Mouse (Mus musculus) megakaryocyte, embryonic 14.5 days (primary cell): Measurements from ENCODE around the gene 2310061I04Rik. TPM values are rescaled to one million over a fixed set of nuclear protein-coding genes. Genes with fewer than 3 reads are reported as not detected.

ENCODE experiments used
- H3K27me3 ChIP-seq: replicated peaks from 2 replicates; pipeline ENCODE3; 2012; ENCODE audit warnings: inconsistent platforms
- H3K36me3 ChIP-seq: replicated peaks from 2 replicates; pipeline ENCODE3; 2012; ENCODE audit warnings: low read length, inconsistent platforms, mixed read lengths
- H3K4me1 ChIP-seq: 2 replicates; pipeline ENCODE4 v1.6.1; 2012; ENCODE audit warnings: inconsistent platforms
- H3K4me3 ChIP-seq: replicated peaks from 2 replicates; pipeline ENCODE3; 2012; ENCODE audit warnings: moderate library complexity, mild to moderate bottlenecking, inconsistent platforms
- H3K9me3 ChIP-seq: 2 replicates; pipeline ENCODE4 v1.6.1; 2012; ENCODE audit warnings: inconsistent platforms
- FLI1 ChIP-seq: IDR thresholded peaks from 2 replicates; pipeline ENCODE4 v1.6.1; 2012; ENCODE audit warnings: low read length, inconsistent platforms, mixed read lengths
- GATA1 ChIP-seq: IDR thresholded peaks from 3 replicates; pipeline ENCODE4 v1.6.1; 2012; ENCODE audit warnings: mixed read lengths, low read length, inconsistent platforms, borderline replicate concordance
- polyA plus RNA-seq: library from polyadenylated mRNA; stranded (reverse); fragments of >175 nt; gene quantifications from 2 replicates; pipeline ENCODE4 v1.2.3, GENCODE M21; 2012; ENCODE audit warnings: low replicate concordance; ENCODE audit not compliant: insufficient read depth

Gene 2310061I04Rik
- polyA plus RNA-seq, 1 experiment, result 101 TPM

GRCm38 (mm10) chr17:35900636-35901035 lies 3.4 kb upstream of the 2310061I04Rik start:
- Histone ChIP-seq H3K4me3 (no peak overlapping the region), H3K36me3 (peaks cover 61% of the 10 kb centered on the region), H3K4me1 (peaks cover 75% of the 10 kb centered on the region), H3K9me3 (no peaks in the 10 kb centered on the region), H3K27me3 (no peaks in the 10 kb centered on the region)
- TF ChIP-seq GATA1 (no peak), FLI1 (no peak)

- TF ChIP-seq GATA1, result no peak
- no peak for TF ChIP-seq FLI1
- H3K4me1 ChIP-seq, result peaks cover 73% of the 10 kb centered on the region
These were observed 678 bp upstream of the 2310061I04Rik start for GRCm38 (mm10) chr17:35897644-35898573.

GRCm38 (mm10) chr17:35887725-35888124 lies 9.5 kb downstream of the 2310061I04Rik start:
- Histone ChIP-seq H3K36me3 (peaks cover 98% of the 10 kb centered on the region), H3K9me3 (no peaks in the 10 kb centered on the region), H3K4me3 (no peak overlapping the region), H3K27me3 (no peaks in the 10 kb centered on the region), H3K4me1 (peaks cover 20% of the 10 kb centered on the region; the same call in 1 of the 2 replicates)
- TF ChIP-seq GATA1 (no peak), FLI1 (no peak)

More at GRCm38 (mm10) chr17:35897644-35898573, 678 bp upstream of the 2310061I04Rik start:
- Histone ChIP-seq H3K9me3 (no peaks in the 10 kb centered on the region), H3K4me3 (peak overlapping the region; percentile 95), H3K27me3 (no peaks in the 10 kb centered on the region), H3K36me3 (peaks cover 61% of the 10 kb centered on the region)

GRCm38 (mm10) chr17:35883777-35884176 lies 13.5 kb downstream of the 2310061I04Rik start:
- no peaks in the 10 kb centered on the region for H3K9me3 ChIP-seq
- H3K4me1 ChIP-seq, result peaks cover 46% of the 10 kb centered on the region
- H3K27me3 ChIP-seq, result no peaks in the 10 kb centered on the region
- H3K36me3 ChIP-seq, result peaks cover 79% of the 10 kb centered on the region
- H3K4me3 ChIP-seq, result no peak overlapping the region
- TF ChIP-seq GATA1 (no peak), FLI1 (no peak)

GRCm38 (mm10) chr17:35882924-35883323 lies 14.3 kb downstream of the 2310061I04Rik start:
- no peaks in the 10 kb centered on the region for H3K9me3 ChIP-seq
- H3K4me1 ChIP-seq, result peaks cover 44% of the 10 kb centered on the region
- H3K4me3 ChIP-seq, result no peak overlapping the region
- no peaks in the 10 kb centered on the region for H3K27me3 ChIP-seq
- TF ChIP-seq FLI1 (no peak), GATA1 (no peak)
- peaks cover 70% of the 10 kb centered on the region for H3K36me3 ChIP-seq

GRCm38 (mm10) chr17:35879245-35880057 lies 17.8 kb downstream of the 2310061I04Rik start, which contains the start of gene Dhx16:
Dhx16 (plus strand) TSS chr17:35879819.
- H3K36me3 ChIP-seq, result peaks cover 62% of the 10 kb centered on the region
- H3K27me3 ChIP-seq, result no peaks in the 10 kb centered on the region
- peaks cover 39% of the 10 kb centered on the region for H3K4me1 ChIP-seq
- H3K4me3 ChIP-seq, result peak within 1 kb of the TSS; percentile 98
- no peaks in the 10 kb centered on the region for H3K9me3 ChIP-seq
- TF ChIP-seq FLI1 (no peak), GATA1 (no peak)

- Histone ChIP-seq H3K27me3 (no peaks in the 10 kb centered on the region), H3K4me1 (peaks cover 53% of the 10 kb centered on the region), H3K4me3 (no peak overlapping the region), H3K9me3 (no peaks in the 10 kb centered on the region), H3K36me3 (peaks cover 56% of the 10 kb centered on the region)
- no peak for TF ChIP-seq FLI1
- TF ChIP-seq GATA1, result no peak
These were observed 22.5 kb downstream of the 2310061I04Rik start for GRCm38 (mm10) chr17:35874721-35875120.

- H3K27me3 ChIP-seq, result no peaks in the 10 kb centered on the region
- H3K9me3 ChIP-seq, result no peaks in the 10 kb centered on the region
- TF ChIP-seq FLI1 (no peak), GATA1 (no peak)
- H3K36me3 ChIP-seq, result peaks cover 56% of the 10 kb centered on the region
- H3K4me3 ChIP-seq, result peak overlapping the region; percentile 86
- H3K4me1 ChIP-seq, result peaks cover 58% of the 10 kb centered on the region
These were observed 23.3 kb downstream of the 2310061I04Rik start for GRCm38 (mm10) chr17:35873774-35874519.

- no peak for TF ChIP-seq GATA1
- no peak for TF ChIP-seq FLI1
- peak overlapping the region; percentile 97 for H3K4me3 ChIP-seq
- no peaks in the 10 kb centered on the region for H3K9me3 ChIP-seq
- H3K27me3 ChIP-seq, result no peaks in the 10 kb centered on the region
- peaks cover 46% of the 10 kb centered on the region for H3K36me3 ChIP-seq
- peaks cover 82% of the 10 kb centered on the region for H3K4me1 ChIP-seq
These were observed 26.1 kb downstream of the 2310061I04Rik start for GRCm38 (mm10) chr17:35870884-35871696.
